Mouse (Mus musculus): ENCODE data around the gene Syngr4. TPM values are rescaled to one million over a fixed set of nuclear protein-coding genes. Genes with fewer than 3 reads are reported as not detected.

The Syngr4 gene
- polyA plus RNA-seq, 1 experiment: 0.23 TPM

DNA sequence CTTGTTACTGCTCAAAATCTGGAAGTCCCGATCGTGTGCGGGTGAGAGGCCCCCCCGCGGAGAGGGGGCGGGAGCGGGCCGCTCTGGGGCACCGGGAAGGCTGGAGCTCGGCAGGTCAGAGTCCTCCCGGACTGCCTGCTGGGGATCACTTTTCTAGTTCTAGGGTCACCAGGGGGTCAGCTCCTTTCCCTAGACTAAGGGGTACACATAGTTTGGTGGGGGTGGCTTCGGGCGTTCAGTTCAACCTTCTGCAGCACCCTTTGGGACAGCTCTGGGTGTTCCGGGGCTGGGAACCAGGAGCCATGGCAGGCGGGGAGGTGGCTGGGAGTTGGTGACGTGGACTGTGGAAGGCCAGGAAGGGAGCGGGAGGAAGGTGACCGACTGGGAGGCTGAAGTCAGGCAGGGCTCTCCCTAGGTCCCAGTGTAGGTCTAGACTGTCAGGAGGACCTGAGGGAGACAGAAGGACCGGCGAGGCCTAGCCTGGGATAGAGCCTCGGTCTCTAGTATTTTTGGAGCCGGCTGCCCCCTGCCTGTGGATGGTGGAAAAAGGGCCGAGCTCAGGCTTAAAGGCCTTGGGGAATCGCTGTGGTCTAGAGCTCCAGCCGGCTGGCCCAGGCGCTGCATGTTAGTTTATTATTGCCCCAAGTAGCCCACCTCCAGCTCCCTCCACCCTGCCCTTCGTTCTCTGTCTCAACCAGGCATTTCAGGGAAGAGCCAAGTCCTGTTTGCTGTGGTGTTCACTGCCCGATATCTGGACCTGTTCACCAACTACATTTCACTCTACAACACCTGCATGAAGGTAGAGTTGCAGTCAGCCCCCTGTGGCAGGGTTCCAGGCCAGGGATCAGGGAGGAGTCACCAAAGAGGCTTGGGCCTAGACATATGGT, 23.2 kb downstream of the Syngr4 start:
- TF ChIP-seq POLR2AphosphoS2 (IDR thresholded peaks at IDR 0.05; ENCODE audit: insufficient read length, low read depth) (peak; percentile 46), MYOD1 (IDR thresholded peaks at IDR 0.05; ENCODE audit: control insufficient read depth in 1 of 3, insufficient read length in 2 of 3, low read depth in 2 of 3) (no peak)
- Histone ChIP-seq H3K4me2 (ENCODE audit: low read depth) (peak overlapping the region; percentile 88), H3ac (ENCODE audit: control insufficient read depth, insufficient read length) (peak overlapping the region; percentile 57), H3K27me3 (ENCODE audit: control insufficient read depth, insufficient read depth, insufficient read length) (peaks cover 11% of the 10 kb centered on the region), H3K4me3 (peak overlapping the region; percentile 94), H3K79me2 (ENCODE audit: control insufficient read depth, insufficient read depth) (peaks cover 29% of the 10 kb centered on the region), H3K36me3 (ENCODE audit: control insufficient read depth, insufficient read depth) (peaks cover 9% of the 10 kb centered on the region)

DNA sequence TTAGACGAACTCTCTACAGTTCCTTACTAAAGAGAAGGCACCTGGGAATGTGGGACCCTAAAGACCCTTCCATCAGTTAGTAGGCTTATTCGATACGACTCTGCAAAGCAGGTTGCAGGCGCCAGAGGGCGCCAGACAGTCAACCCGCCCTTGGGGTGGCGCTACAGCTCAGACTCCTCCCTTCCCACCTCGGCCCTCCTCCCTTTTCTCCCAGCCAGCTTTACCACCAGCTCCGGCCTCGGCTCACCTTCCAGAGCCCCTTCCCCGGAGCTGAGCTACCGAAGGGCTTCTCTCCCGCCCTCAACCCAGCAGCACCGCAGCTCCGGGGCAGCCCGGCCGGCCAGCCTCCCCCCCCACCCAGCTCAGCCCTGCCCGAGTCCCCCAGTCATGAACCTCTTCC, 23.9 kb downstream of the Syngr4 start, which contains the start of gene Kdelr1:
Gene Kdelr1, plus strand, starts transcription at position 149 of the 400 bp plus-strand sequence.
- Histone ChIP-seq H3K4me3 (peak within 1 kb of the TSS; percentile 94), H3ac (ENCODE audit: control insufficient read depth, insufficient read length) (peak within 1 kb of the TSS; percentile 57), H3K36me3 (ENCODE audit: control insufficient read depth, insufficient read depth) (peaks cover 6% of the 10 kb centered on the region), H3K27me3 (ENCODE audit: control insufficient read depth, insufficient read depth, insufficient read length) (peaks cover 11% of the 10 kb centered on the region), H3K4me2 (ENCODE audit: low read depth) (peak within 1 kb of the TSS; percentile 88), H3K79me2 (ENCODE audit: control insufficient read depth, insufficient read depth) (peaks cover 29% of the 10 kb centered on the region)
- TF ChIP-seq E2F4 (IDR thresholded peaks at IDR 0.05; ENCODE audit: insufficient read depth): no peak
- peak; percentile 77 for TF ChIP-seq POLR2AphosphoS2 (IDR thresholded peaks at IDR 0.05; ENCODE audit: insufficient read length, low read depth)
- no peak for TF ChIP-seq CEBPB (IDR thresholded peaks at IDR 0.05; ENCODE audit: insufficient read depth, poor library complexity, severe bottlenecking)
- no peak for TF ChIP-seq TCF12 (IDR thresholded peaks at IDR 0.05; ENCODE audit: insufficient read depth, poor library complexity, severe bottlenecking)
- TF ChIP-seq TCF3 (IDR thresholded peaks at IDR 0.05; ENCODE audit: insufficient read length, low read depth): no peak
- no peak for TF ChIP-seq SRF (IDR thresholded peaks at IDR 0.05; ENCODE audit: control insufficient read depth, insufficient read length, low read depth)
- no peak for TF ChIP-seq REST (IDR thresholded peaks at IDR 0.05; ENCODE audit: insufficient read depth, insufficient read length)
- TF ChIP-seq POLR2A (IDR thresholded peaks at IDR 0.05; ENCODE audit: insufficient read length, low read depth): peak; percentile 69

DNA sequence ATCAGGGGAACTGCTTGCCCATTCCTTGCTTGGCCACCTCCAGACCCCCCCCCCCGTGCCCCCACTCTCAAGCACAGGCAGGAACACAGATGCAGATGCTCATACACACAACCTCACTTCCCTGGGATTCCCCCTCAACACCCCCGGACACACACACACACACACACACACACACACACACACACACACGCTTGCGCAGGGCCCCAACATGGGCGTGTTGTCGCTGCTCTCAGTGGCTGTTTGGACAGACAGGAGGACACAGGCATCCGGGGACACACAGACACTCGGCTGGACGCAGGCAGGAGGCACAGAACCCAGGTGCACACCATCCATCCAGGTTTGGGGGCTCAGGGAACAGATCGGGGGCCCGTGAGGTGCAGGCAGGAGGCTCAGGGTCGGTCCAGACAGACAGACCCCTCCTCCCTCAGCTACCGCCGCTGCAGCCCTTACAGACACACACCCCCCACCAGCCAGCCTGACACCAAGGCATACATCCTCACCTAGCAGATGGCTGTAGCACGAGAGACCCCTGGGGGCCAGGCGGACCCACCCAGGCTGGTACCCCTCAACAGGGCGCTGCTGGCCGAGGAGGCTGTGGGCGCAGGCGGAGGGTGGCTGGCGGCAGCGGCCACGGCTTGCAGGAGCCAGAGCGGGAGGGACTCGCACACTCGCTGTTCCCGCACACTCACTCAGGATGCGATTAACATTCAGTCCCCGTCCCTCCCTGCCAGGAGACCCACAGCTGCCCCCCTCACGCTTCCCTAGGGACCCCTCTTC, 26.0 kb downstream of the Syngr4 start:
- Histone ChIP-seq H3K4me2 (ENCODE audit: low read depth) (no peak overlapping the region), H3ac (ENCODE audit: control insufficient read depth, insufficient read length) (no peak overlapping the region), H3K27me3 (ENCODE audit: control insufficient read depth, insufficient read depth, insufficient read length) (peaks cover 11% of the 10 kb centered on the region), H3K79me2 (ENCODE audit: control insufficient read depth, insufficient read depth) (peaks cover 25% of the 10 kb centered on the region), H3K4me3 (no peak overlapping the region), H3K36me3 (ENCODE audit: control insufficient read depth, insufficient read depth) (no peaks in the 10 kb centered on the region)
- TF ChIP-seq POLR2AphosphoS2 (IDR thresholded peaks at IDR 0.05; ENCODE audit: insufficient read length, low read depth) (peak; percentile 56), TCF3 (IDR thresholded peaks at IDR 0.05; ENCODE audit: insufficient read length, low read depth) (no peak)

DNA sequence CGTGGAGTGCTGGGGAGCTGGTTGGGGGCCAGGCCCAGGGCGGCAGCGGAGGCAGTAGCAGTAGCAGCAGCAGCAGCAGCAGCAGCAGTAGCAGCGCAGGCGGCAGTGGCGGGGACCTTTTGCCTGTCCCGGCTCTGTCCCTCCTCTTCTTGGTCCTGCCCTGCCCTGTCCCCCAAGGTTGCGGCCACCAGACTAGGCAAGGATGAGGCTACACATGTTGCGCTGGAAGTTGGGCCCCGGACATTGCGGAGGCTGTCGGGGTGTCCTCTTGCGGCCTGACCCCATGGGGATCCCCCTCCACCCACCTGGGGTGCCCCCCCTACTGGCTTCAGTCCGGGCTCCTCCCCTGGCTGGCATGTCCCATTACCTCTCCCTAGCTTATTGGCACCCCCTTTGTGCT, 26.7 kb downstream of the Syngr4 start:
- Histone ChIP-seq H3K79me2 (ENCODE audit: control insufficient read depth, insufficient read depth) (peaks cover 20% of the 10 kb centered on the region), H3ac (ENCODE audit: control insufficient read depth, insufficient read length) (no peak overlapping the region), H3K27me3 (ENCODE audit: control insufficient read depth, insufficient read depth, insufficient read length) (peaks cover 11% of the 10 kb centered on the region), H3K4me3 (no peak overlapping the region), H3K4me2 (ENCODE audit: low read depth) (no peak overlapping the region), H3K36me3 (ENCODE audit: control insufficient read depth, insufficient read depth) (no peaks in the 10 kb centered on the region)
- TF ChIP-seq POLR2AphosphoS2 (IDR thresholded peaks at IDR 0.05; ENCODE audit: insufficient read length, low read depth): peak; percentile 38
- no peak for TF ChIP-seq POLR2A (IDR thresholded peaks at IDR 0.05; ENCODE audit: insufficient read length, low read depth)

DNA sequence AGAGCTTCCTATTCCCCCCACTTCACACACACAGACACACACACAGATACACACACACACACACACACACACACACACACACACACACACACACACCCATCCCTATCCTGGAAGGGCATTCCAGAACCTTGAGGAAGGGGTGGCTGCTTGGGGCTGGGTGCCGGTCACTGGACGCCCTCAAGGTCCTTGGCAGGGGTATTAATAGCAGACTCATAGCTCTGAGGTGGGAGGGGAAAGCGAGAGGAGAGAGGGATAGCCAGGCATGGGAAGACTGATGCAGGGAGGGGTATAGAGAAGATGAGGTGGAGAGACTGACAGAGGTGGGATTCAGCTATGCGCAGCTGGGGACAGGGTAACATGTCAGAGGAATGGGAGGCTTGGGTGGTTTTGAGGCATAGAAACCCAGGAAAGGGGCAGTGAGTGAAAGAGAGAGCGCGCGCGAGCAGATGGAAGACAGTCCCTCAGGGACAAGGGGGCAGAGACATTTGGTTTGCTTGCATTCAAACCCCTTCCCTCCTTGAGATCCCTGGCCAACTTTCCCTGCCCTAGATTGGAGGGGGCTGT, 27.3 kb downstream of the Syngr4 start:
- peaks cover 14% of the 10 kb centered on the region for H3K79me2 ChIP-seq (ENCODE audit: control insufficient read depth, insufficient read depth)
- H3K27me3 ChIP-seq (ENCODE audit: control insufficient read depth, insufficient read depth, insufficient read length): peaks cover 11% of the 10 kb centered on the region
- H3K4me3 ChIP-seq: no peak overlapping the region
- no peak overlapping the region for H3ac ChIP-seq (ENCODE audit: control insufficient read depth, insufficient read length)
- no peaks in the 10 kb centered on the region for H3K36me3 ChIP-seq (ENCODE audit: control insufficient read depth, insufficient read depth)
- TF ChIP-seq POLR2A (IDR thresholded peaks at IDR 0.05; ENCODE audit: insufficient read length, low read depth) (no peak), SRF (IDR thresholded peaks at IDR 0.05; ENCODE audit: control insufficient read depth, insufficient read length, low read depth) (no peak), E2F4 (IDR thresholded peaks at IDR 0.05; ENCODE audit: insufficient read depth) (no peak), TCF12 (IDR thresholded peaks at IDR 0.05; ENCODE audit: insufficient read depth, poor library complexity, severe bottlenecking) (no peak), USF1 (IDR thresholded peaks at IDR 0.05; ENCODE audit: low read depth) (no peak), MYOD1 (IDR thresholded peaks at IDR 0.05; ENCODE audit: control insufficient read depth in 1 of 3, insufficient read length in 2 of 3, low read depth in 2 of 3) (no peak), POLR2AphosphoS2 (IDR thresholded peaks at IDR 0.05; ENCODE audit: insufficient read length, low read depth) (no peak), MYOG (IDR thresholded peaks at IDR 0.05; ENCODE audit: control insufficient read depth in 1 of 3, insufficient read depth in 1 of 3, insufficient read length in 2 of 3, low read depth in 2 of 3) (no peak), TCF3 (IDR thresholded peaks at IDR 0.05; ENCODE audit: insufficient read length, low read depth) (no peak), CEBPB (IDR thresholded peaks at IDR 0.05; ENCODE audit: insufficient read depth, poor library complexity, severe bottlenecking) (no peak), REST (IDR thresholded peaks at IDR 0.05; ENCODE audit: insufficient read depth, insufficient read length) (no peak), MAX (IDR thresholded peaks at IDR 0.05; ENCODE audit: low read depth) (no peak)
- no peak overlapping the region for H3K4me2 ChIP-seq (ENCODE audit: low read depth)
